Mouse (Mus musculus): ENCODE data around the gene Gm28051.

GRCm38 (mm10) chr12:102756304-102756703 is 1.3 kb downstream of the Gm28051 start:
- peak in 1 of 2 experiments; percentile 44; a peak in 2 of 4 replicates for TF ChIP-seq CTCF (conservative IDR thresholded peaks at IDR 0.05 in 1 of 2, IDR thresholded peaks at IDR 0.05 in 1 of 2; ENCODE audit: low read depth in 2 of 2, low read length in 2 of 2)
- no peak for TF ChIP-seq POLR2A (IDR thresholded peaks at IDR 0.05; ENCODE audit: low read depth, low read length)
- TF ChIP-seq NELFE (IDR thresholded peaks at IDR 0.05; ENCODE audit: low read depth, low read length) = no peak
